Mouse (Mus musculus): Measurements from ENCODE around the gene Arap2.

The Arap2 gene

GRCm38 (mm10) chr5:62622848-62623479 lies 143.0 kb downstream of the Arap2 start:
- DNase-seq = no peak

GRCm38 (mm10) chr5:62618286-62618685 lies 147.7 kb downstream of the Arap2 start:
- DNase-seq = no peak

GRCm38 (mm10) chr5:62611990-62612389 lies 154.0 kb downstream of the Arap2 start:
- DNase-seq = no peak

GRCm38 (mm10) chr5:62587348-62587747 lies 178.6 kb downstream of the Arap2 start:
- no peak for DNase-seq

GRCm38 (mm10) chr5:62582643-62583042 lies 183.3 kb downstream of the Arap2 start:
- DNase-seq = no peak

GRCm38 (mm10) chr5:62581699-62582098 lies 184.3 kb downstream of the Arap2 start:
- DNase-seq = no peak

- no peak for DNase-seq
Observed at GRCm38 (mm10) chr5:62574336-62574844, 191.6 kb downstream of the Arap2 start.
